Mouse (Mus musculus) layer of hippocampus, adult 18-20 months (tissue): ENCODE data around the gene BC030867. TPM values are rescaled to one million over a fixed set of nuclear protein-coding genes. Genes with fewer than 3 reads are reported as not detected.

ENCODE experiments used
- DNase-seq, 2 experiments: peaks; one replicate each; pipeline ENCODE4 v3.0.0; 2022; ENCODE audit warnings: low spot score in 2 of 2
- long read RNA-seq: library from polyadenylated mRNA; stranded (forward); transcript quantifications from one replicate; pipeline ENCODE4 v2.0.0, GENCODE M21; 2021
- total RNA-seq, 2 experiments: library from RNA; stranded (reverse); gene quantifications; 2 replicates each; pipeline ENCODE4 v1.2.3; 2021

BC030867 gene
- 1 to 10 TPM in 1 of 2 experiments, under 1 TPM in 1; 0.86 to 1.8 TPM for total RNA-seq
- long read RNA-seq, partial matches to known transcripts = 2 of 2 reads
- long read RNA-seq, other reads (novel, unspliced or antisense) = 0 of 2 reads

DNA sequence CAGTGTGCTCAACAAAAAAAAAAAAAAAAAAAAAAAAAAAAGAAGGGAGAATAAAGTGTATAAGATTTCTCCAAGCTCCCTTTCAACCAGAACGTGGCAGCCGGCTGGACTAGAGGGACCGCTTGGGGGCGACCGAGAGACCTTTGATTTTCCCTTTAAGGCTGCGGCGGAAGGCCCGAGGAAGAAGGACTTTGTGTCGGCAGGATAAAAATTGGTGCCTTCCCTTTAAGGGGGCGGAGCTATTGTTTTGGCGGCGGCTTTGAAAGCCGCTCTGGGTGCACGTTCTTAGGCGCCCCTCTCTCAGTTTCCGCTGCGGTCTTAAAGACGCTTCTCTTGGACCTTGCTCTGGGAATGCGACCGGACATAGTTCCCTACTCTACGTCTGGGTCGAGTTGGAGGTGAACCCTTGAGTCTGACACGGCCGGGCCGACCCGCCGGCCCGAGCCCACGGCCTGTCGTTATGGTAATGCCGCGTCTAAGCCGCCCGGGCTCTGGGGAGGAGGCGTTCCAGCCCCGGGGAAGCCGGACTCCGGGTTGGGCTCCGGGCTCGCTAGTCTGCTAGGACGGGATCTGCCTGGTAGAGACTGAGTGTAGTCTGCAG is at the start of gene BC030867:
TSS of gene BC030867 (plus strand) at position 253 of the 601 bp plus-strand sequence.
- DNase-seq = peak; percentile 79 to 96

DNA sequence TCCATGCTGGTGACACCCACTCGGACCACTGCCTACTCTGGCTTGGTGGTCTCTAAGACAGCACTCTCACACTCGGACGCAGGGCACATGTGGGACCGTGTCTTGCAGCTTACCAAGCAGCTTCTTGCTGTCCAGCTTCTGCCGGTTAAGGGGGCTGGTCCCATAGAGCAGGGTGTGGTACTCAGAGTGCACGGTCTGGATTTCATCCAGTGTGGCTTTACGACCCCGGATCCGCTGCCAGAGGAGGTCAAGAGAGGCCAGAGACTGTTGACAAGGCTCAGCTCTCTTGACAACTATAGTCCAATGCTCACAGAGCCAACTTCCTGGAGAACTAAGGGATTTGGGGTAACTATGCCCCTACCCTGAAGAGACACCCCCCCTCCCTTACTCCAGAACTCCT is 48.8 kb upstream of the BC030867 start:
- no peak for DNase-seq

DNA sequence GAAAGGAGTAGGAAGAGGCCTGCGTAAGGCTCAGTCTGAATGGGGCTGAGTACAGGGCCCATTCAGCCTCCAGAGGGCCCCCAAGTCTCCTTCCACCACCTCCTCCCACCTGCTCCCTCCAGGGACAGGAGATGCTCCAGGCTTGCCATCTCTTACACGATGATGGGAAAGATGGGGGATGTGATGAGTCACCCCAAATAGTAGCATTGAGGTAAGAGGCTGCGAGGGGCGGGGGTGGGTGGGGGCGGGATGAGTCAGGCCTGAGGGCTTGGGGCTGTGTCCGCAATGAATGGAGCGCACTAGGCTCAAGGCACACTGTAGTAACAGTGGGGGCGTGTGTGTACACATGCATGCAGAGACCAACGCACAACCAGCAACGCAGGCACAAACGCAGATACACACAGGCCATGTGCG is 47.3 kb upstream of the BC030867 start:
- DNase-seq = peak in 1 of 2 experiments; percentile 64

DNA sequence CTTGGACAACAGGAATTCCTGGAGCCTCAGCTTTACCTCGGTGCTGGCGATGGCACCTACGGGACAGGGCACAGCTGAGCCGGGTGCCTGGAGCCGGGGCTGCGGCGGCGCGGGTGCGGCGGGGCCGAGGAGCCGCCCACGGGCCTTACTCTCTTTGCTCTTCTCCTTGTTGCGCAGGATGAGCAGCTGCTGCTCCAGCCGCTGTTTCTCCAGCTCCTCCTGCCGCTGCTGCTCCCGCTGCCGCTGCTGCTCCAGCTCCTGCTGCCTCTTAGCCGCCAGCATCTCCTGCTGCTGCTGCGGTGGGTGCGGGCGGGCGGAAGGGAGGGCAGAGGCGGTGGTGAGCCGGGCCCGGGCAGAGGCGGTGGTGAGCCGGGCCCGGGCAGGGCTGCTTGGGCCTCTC is 42.2 kb upstream of the BC030867 start:
- no peak for DNase-seq

DNA sequence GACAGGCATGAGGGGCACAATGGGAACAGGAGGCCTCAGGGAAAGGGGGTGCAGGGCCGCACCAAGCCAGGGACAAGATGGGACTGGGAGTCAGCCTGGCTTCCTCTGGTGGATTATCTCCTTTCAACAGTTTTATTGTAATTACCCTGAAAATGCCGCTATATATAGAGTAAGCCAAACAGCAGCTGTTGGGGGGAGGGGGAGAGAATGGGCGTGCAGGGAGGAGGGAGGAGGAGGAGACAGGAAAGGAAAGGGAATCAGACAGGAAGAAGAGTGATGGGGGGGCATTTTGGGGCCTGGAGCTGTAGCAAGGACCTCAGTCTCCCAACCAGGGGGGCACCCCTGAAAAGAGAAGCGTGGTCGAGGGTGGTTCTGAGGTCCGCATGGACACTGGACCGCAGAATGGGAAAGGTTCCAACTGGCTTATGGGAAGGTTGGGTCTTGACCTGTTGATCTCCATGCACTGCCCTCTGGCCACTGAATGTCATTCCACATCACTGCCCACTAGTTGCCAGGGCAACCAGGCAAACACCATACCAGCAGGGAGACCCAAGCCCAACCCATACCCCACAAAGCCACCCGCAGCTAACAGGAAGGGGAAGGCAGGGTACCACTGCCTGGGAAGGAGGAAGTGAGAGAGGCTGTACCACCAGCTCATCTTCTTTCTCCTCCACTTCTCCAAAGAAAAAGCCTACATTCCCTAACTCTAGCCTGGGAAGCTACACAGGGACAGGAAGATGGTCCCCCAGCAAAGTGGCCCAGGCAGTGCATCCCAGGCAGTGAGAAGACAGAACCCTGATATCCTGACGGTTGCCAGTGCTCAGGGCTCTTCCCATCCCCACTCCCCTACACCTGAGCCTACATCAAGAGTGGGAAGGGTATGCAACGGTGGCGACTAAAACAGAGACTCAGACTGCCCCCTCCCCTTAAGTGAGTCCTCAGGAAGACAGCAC is 40.6 kb upstream of the BC030867 start:
- DNase-seq = peak; percentile 59 to 73

DNA sequence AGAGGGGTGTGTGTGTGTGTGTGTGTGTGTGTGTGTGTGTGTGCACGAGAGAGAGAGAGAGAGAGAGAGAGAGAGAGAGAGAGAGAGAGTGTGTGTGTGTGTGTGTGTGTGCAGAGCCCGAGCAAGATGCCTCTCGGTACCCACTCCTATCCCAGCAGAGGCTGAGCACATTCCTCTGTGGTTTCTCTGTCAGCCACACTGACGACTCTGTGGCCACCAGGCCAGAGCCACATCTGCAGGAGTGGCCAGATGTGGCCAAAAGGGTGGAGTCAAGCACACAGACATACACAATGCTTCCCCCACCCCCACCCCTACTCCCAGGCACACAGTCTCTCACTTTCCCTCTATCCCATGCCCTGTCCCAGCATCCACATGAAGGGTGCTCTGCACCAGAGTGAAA is 39.8 kb upstream of the BC030867 start:
- no peak for DNase-seq

DNA sequence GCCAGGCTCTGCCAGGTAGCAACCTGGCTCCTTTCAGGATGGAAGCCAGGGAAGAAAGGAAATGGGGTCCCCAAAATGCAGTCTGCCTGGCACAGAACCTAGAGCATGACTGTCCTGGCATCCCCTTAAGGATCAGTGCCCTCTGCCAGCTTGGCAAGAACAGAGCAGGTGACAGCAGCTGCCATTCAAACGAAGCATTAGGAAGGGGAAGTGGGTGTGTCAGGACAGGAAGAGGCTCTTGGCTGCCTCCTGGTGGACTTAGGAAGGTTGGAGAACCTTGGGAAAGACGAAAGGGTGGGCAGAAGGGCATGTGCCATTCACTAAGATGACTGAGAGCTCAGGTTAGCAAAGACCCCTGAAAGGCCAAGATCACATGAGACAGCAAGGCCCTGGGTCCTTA is 38.9 kb upstream of the BC030867 start:
- DNase-seq = no peak

DNA sequence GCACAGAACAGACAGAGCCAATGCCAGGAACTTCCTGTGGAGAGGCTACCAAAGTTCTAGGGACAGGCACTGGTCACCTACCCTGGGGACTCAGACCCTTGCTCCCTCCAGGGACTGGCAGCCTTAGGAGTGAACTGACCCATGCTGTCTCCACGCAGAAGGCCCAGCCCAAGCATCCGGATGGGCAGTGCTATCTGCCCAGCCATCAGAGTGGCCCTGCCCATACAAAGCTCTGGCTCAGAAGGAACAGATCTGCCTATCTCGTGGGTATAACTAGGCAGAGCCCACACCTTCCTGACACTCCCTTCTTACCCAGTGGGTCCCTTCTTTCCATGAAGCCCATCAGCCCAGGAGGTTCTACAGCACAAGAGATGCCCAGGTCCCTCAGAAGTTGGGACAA is 38.5 kb upstream of the BC030867 start:
- DNase-seq = no peak

DNA sequence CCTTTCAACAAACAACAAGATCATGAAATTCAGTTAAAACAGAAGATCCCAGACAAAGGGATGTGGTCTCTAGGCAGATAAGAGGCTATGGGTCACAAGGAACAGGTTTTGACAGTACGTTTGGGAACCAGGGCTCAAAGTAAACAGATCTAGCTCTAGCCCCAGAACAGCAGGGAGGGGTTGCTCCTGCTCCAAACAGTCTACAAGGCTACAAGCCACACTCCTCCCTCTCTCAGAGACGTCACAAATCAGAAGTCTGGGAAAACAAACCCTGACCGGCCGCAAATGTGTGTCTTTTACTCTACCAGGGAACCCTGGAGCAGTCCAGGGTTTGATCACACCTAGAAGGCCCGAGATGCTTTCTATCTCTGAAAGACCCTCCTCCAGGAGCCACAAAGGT is 37.7 kb upstream of the BC030867 start:
- no peak for DNase-seq

DNA sequence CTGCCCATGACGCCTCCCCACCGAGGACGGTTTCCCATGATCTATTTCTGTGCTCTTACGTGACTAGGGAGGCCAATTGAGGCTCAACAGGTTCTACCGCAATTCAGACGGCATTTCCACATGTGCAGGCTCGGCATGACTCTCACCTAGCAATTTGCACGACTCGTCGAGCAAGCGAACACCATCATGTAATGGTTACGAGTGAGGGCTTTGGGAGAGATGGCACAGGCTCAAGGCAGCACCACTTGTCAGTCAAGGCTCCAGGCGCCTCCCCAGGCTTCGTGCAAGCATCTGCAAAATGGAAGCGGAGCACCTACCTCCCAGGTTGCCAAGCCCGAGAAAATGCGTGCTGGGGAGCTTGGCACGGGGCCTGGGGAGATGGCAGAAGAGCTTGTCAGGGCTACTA is 36.7 kb upstream of the BC030867 start:
- DNase-seq = no peak

DNA sequence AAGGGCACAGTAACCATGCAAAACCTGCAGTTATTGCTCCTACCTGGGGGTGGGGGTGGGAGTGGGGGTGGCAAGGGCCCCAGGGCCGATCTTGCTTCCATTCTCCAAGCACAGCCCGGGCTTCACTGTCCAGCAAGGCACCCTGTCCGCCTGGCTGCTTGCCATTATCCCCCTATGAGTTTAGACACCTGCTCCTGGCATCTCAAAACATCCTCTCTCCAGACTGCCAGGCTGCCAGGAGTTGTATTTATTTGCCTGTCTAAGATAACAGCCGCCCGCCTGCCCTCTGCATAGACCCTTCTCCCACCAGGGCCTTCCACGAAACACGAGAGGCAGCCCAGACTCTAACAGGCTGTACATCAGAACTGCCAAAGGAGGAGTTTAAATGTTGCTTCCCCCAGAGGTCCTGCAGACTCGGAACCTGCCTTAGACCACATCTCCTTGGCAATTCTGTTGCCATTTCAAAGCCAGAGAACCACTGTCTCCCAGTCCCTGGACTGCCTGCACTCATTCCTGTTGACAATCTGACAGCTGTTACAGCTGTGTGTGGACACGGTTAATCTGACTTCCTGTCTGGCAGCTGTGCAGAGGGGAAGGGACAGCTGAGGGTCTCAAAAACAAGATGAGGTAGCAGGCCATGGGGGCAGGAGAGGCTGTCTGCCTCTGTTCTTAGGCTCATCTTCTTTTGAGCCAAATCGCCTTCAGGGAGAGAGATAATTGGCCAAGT is 34.1 kb upstream of the BC030867 start:
- DNase-seq = no peak

DNA sequence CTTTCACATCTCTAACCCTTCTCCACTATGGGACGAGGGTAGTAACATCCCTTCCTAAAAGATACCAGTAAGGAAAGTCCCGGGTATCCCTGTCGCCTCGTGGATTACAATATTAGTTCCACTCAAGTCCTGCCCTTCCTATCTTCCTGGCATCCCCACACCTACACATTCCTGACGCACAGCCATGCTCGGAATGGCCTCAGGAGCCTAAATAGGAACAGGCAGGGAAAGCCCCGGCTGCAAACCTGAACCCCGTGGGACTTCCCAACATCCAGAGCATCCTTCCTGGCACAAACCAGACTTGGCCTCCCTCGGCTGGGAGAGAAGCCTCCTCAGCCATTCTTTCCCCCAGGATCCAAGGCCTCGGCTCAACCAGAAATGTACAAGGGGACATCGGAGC is 33.2 kb upstream of the BC030867 start:
- DNase-seq = no peak

DNA sequence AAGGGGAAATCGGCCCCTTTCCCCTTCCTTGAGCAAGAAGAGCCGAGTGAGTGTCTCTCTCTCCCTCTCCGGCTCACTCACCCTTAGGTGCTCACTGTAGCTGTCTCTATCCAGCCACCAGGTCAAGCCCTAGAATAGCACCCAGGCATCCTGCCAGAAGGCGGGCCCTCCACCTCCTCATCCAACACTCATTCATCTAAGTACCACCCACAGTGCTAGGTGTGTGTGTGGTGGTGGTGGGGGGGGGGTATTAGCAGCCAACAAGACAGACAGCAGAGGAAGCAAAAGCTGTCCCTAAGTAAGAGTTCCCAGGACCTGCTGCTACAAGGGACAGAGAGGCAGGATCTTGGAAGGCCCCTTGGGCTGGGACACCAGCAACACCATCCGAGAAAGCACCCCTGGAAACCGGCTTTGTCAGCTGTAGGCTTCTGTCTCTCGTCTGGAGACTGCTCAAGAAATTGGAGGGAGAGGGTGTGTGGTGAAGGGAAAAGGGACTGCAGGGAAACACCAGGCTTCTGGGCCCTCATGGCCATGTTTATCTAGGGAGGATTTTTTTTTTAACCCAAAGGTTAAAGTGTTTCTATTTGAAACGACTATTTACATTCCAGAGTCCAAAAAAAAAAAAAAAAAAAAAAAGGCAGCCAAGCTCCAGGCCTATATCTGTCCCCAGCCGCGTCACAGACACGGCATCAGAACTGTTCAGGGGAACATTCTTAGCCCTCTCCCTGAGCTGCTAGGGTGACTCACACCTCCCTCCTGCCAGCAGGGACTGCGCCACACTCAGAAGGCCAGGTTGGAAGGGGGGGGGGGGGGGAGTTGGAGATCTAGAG is 32.4 kb upstream of the BC030867 start:
- DNase-seq = no peak

DNA sequence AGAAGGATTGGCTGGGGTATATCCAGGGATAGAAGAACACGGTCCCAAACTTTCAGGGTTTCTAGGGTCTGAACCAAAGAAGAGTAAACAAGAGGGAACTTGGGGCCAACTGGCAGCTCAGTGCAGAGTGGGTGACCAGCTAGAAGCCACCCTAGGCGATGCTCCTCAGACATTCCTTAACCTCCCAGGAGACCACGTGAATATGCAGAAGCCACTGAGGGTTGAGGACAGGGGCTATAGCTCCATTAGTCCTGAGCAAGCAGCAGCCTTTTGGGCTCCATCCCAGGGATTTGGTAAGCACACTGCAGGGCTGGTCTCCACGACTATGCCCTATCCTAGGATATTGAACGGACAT is 31.8 kb upstream of the BC030867 start:
- DNase-seq = no peak

DNA sequence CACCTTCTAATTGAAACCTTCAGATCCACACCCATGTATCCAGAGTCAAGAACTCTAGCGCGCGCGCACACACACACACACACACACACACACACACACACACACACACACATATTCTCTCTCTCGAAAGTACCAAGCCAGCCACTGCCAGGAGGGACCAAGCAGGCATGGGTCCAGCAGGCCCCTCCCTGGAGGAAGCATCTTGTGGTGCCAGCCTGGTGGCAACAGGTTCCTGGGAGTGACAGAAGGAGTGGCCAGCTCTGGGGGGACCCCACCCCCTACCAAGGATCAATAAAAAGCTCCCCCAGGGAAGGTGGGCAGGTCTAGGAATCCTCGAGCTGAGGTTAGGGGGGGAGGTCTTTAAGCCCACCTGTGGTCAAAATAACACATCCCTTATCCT is 31.3 kb upstream of the BC030867 start:
- DNase-seq = no peak

DNA sequence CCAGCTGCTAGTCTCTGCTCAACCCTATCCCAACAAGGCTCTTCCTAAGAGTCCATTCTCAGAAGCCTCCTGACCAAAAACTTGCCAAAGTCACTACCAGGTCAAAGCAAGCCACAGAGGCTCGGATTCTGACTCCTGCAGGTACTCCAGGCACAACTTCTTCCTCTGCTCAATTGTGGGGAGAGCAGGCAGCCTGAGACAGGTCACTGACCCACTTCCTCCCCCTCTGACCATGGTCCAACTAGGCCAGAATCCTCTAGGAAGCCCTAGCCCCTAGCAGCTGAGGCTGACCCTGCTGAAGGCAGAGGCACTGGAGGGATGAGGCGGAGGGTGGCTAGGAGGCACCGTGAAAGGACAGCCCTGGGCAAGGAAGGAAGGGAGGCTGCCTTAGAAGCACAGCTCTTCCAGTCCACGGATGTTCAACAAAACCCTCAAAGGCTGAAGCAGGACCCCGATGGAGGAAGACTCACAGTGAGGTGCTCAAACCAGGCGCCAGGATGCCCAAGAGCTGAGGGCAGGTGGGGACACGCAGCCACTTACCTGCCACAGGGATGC is 30.7 kb upstream of the BC030867 start:
- DNase-seq = no peak

DNA sequence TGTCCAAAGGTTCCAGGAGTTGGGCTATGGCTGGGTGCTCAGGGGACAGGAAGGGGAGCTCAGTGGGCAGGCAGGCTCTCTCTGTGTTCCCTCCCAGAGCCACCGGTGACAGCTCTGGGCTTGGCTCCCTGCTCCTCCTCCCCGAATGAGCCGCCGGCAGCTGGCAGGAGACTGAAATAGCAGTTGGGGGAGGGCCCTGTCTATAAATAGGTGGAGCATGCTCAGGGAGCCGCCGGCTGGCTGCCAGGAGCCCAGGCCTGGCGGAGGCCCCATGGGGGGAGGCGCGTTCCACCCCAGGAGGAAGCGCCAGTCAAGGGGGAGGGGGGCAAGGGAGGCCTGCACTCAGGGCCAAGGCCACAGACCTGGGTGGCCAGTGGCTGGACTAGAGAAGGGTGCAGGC is 29.9 kb upstream of the BC030867 start:
- peak; percentile 92 to 97 for DNase-seq

DNA sequence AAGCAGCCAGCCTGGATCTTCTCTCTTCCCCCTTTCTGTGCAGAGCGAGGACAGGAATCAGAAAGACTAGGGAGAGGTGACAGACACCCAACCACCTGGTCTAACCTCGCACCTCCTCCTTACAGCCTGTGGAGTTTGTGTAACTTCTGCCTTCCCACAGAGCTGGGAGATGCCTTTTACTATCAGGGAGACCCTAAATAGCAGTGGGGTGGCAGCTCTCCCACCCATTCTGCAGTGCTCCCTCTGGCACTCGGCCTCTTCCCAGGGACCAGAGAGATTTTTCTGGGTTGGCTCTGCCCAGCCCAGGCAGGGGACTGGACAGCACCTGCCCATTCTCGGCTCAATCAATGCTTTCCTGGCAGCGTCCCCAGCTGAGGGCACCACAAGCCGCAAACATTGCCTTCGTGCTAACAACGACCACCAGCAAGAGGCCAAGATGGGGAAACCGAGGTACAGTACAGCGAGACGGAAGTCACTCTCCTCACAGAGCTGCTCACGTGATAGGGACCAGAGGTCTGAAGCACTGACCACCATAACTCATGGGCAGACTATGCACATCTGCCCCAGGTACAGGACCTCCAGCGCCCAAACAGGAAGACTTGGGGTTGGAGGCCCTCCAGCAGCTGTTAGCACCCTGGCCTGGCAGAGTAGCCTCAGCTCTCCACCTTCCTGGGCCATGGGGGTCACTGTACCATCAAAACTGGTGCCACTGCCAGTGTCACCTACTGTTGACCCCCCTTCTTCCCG is 29.3 kb upstream of the BC030867 start:
- DNase-seq = peak in 1 of 2 experiments; percentile 53

DNA sequence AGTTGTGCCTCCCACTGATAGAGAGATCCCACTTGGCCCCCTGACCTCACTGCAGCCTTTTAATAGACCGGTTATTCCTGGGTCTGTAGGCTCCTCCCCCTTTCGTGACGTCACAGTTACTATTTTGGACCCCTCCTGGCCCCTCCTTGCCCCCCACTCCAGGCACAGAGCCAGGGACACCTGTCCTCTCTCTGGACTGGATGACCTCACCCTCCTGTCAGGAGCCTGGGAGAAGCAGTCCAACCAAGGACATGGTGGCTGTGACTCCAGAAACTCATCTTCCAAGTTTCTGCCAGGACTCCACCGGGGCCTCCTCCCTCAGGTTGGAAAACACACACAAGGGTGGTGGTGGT is 28.7 kb upstream of the BC030867 start:
- no peak for DNase-seq

DNA sequence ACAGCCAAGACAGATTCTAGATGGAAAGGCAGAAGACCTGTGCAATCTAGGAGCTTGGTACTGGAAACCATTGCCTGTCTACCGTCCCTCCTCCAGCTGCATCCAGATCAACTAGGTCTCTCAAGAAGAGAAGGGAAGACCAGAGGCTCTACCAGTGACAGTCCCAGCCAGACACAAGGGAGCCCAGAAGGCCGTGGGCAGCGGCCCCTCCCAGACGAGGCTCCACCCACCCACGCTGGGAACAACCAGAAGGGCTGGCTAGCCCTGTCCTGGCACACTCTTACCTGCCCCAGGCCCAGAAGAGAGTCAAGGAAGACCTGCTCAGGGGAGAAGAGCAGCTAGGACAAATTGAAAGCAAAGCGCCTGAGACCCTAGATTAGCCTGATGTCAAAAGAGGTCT is 28.2 kb upstream of the BC030867 start:
- no peak for DNase-seq
